In genomic region chr7:124347218-124348017, GRCm38 (mm10) we compare ENCODE assay signal across 10 mouse cellular contexts.
DNase-seq lines count a peak whose midpoint lies in the region; ATAC-seq and TF ChIP-seq lines count a peak whose summit lies in the region.
"Had no signal": no experiment of that assay in that cellular context is flagged by ENCODE, and none has a peak within 500 bp of the region (broad histone marks: within the 10 kb centered on the region; RNA-seq: fewer than 3 reads in every experiment).

No protein-coding gene starts in this region.

- intact Hi-C loops in heart, postnatal 36 days (cut with DNase I), result no loop called here

- no peaks in the 10 kb centered on the region for H3K4me1 ChIP-seq in heart, postnatal 0 days (ENCODE audit: control insufficient read depth, insufficient read depth)
- H3K4me1 ChIP-seq in forebrain, postnatal 0 days (ENCODE audit: insufficient read depth), result 0 out of 2 replicates have a peak, but pooled peaks cover 7% of the 10 kb centered on the region
- H3K4me1 ChIP-seq in midbrain, embryonic 16.5 days (ENCODE audit: control insufficient read depth, insufficient read depth, low read length), result peaks cover 16% of the 10 kb centered on the region

- no peak for TF ChIP-seq EP300 in heart, postnatal 0 days (IDR thresholded peaks at IDR 0.05; ENCODE audit: low read depth)

- no peak overlapping the region for H3K9ac ChIP-seq in heart, postnatal 0 days (replicated peaks; ENCODE audit: low read depth, low read length)
- H3K9ac ChIP-seq in forebrain, postnatal 0 days, result 0 out of 2 replicates have a peak overlapping the region, but pooled peaks have one; percentile 0
- H3K9ac ChIP-seq in midbrain, embryonic 16.5 days (ENCODE audit: low read depth, low read length), result peak overlapping the region; percentile 15; the same call in 1 of the 2 replicates
- H3K9ac ChIP-seq: liver, embryonic 14.5 days had no signal

- H3K9me3 ChIP-seq in heart, postnatal 0 days (replicated peaks; ENCODE audit: control insufficient read depth, low read length), result no peaks in the 10 kb centered on the region
- H3K9me3 ChIP-seq in forebrain, postnatal 0 days (ENCODE audit: low read length), result no peaks in the 10 kb centered on the region
- H3K9me3 ChIP-seq in midbrain, embryonic 16.5 days (replicated peaks; ENCODE audit: control insufficient read depth, low read length, poor library complexity, severe bottlenecking), result no peaks in the 10 kb centered on the region

- ATAC-seq in heart, postnatal 0 days (ENCODE audit: insufficient read depth, low read depth), result no peak
- peak; percentile 85 for ATAC-seq in forebrain, postnatal 0 days
- ATAC-seq in midbrain, embryonic 16.5 days, result peak; percentile 93
- no peak for ATAC-seq in inflammation-experienced regulatory T-cells, adult 6 months

- no peak overlapping the region for H3K4me3 ChIP-seq in heart, postnatal 0 days (ENCODE audit: low read depth, low read length)
- no peak overlapping the region for H3K4me3 ChIP-seq in forebrain, postnatal 0 days (ENCODE audit: low read depth, low read length)
- H3K4me3 ChIP-seq in midbrain, embryonic 16.5 days (ENCODE audit: low read depth, low read length), result no peak overlapping the region; the same call in 1 of the 2 replicates
- H3K4me3 ChIP-seq: heart, adult 2 months had no signal

- H3K4me2 ChIP-seq in heart, postnatal 0 days (ENCODE audit: low read depth, low read length), result peak overlapping the region; percentile 25
- H3K4me2 ChIP-seq in forebrain, postnatal 0 days (ENCODE audit: low read depth), result peak overlapping the region; percentile 14; the same call in 1 of the 2 replicates
- peak overlapping the region; percentile 41 for H3K4me2 ChIP-seq in midbrain, embryonic 16.5 days (ENCODE audit: low read length)

- no peak overlapping the region for H3K27ac ChIP-seq in heart, postnatal 0 days (ENCODE audit: low read depth)
- H3K27ac ChIP-seq in forebrain, postnatal 0 days (ENCODE audit: low read depth, low read length), result peak overlapping the region; percentile 46
- peak overlapping the region; percentile 76 for H3K27ac ChIP-seq in midbrain, embryonic 16.5 days (ENCODE audit: low read length)
- H3K27ac ChIP-seq: heart, adult 2 months; liver, embryonic 14.5 days had no signal

- DNase-seq in heart, postnatal 0 days (ENCODE audit: low spot score), result no peak
- DNase-seq in heart, postnatal 36 days, result no peak
- peak; percentile 72 for DNase-seq in forebrain, postnatal 0 days
- DNase-seq in kidney, postnatal 10 days, result peak; percentile 22
- no peak for DNase-seq in MN1 (ENCODE audit: low spot score)
- DNase-seq in gastrocnemius, adult 18-20 months (ENCODE audit: low spot score), result no peak
- DNase-seq: heart, adult 2 months had no signal

- 28% methylated on average over 13 of the region's 13 CpGs for WGBS in heart, postnatal 0 days
- WGBS in forebrain, postnatal 0 days, result 9% methylated on average over 13 of the region's 13 CpGs
- 5% methylated on average over 13 of the region's 13 CpGs for WGBS in midbrain, embryonic 16.5 days

- H3K27me3 ChIP-seq in heart, postnatal 0 days (ENCODE audit: control insufficient read depth, insufficient read depth, low read length), result no peaks in the 10 kb centered on the region
- H3K27me3 ChIP-seq in forebrain, postnatal 0 days (ENCODE audit: insufficient read depth, low read length), result no peaks in the 10 kb centered on the region
- no peaks in the 10 kb centered on the region for H3K27me3 ChIP-seq in midbrain, embryonic 16.5 days (ENCODE audit: control insufficient read depth, insufficient read depth, low read depth, low read length)

- no peaks in the 10 kb centered on the region for H3K36me3 ChIP-seq in heart, postnatal 0 days (replicated peaks; ENCODE audit: control insufficient read depth, insufficient read depth, low read length)
- no peaks in the 10 kb centered on the region for H3K36me3 ChIP-seq in forebrain, postnatal 0 days (ENCODE audit: insufficient read depth)
- H3K36me3 ChIP-seq in midbrain, embryonic 16.5 days (ENCODE audit: control insufficient read depth, insufficient read depth, low read length), result no peaks in the 10 kb centered on the region

- TF ChIP-seq CTCF in heart, postnatal 0 days (IDR thresholded peaks at IDR 0.05; ENCODE audit: low read depth), result no peak
- TF ChIP-seq CTCF in forebrain, postnatal 0 days (IDR thresholded peaks at IDR 0.05; ENCODE audit: low read depth), result no peak

Comparison
In these comparisons a context has a peak if more than half of its experiments do, and no peak if none do; other contexts are left out.
1. ATAC-seq: peak in forebrain, postnatal 0 days (single experiment) and midbrain, embryonic 16.5 days (single experiment); none in heart, postnatal 0 days (single experiment) and inflammation-experienced regulatory T-cells, adult 6 months (single experiment).
2. DNase-seq: peak in forebrain, postnatal 0 days (single experiment) and kidney, postnatal 10 days (single experiment); none in heart, postnatal 0 days (single experiment), heart, postnatal 36 days (0 of 2), MN1 (single experiment) and gastrocnemius, adult 18-20 months (single experiment).
3. Peak in every context shown above with its lines, with median percentiles within 50 percentile points of each other: H3K4me2 ChIP-seq.